Mouse (Mus musculus) retina, postnatal 7 days (tissue): ENCODE data around the gene Elavl3.

ENCODE experiments used
- DNase-seq: peaks from one replicate; pipeline ENCODE4 v3.0.0-alpha.2; 2012; ENCODE audit warnings: low read depth, low spot score

The Elavl3 gene

DNA sequence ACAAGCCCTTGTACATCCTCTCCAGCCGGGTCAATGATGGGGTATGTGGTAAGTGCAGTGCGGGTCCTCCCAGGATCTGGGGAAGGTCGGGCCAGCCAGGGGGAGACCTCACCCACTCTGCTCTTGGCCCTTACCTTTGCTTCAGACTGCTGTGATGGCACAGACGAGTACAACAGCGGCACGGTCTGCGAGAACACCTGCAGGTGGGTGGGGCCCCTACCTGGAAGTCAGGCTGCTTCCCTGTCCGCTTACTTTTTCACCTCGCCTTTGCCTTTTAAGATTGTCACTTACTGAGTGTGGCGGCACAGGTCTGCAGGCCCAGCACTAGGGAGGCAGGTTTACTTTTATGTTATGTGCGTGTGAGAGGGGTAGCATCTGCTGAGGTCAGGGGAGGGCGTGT is 47.3 kb downstream of the Elavl3 start:
- DNase-seq = no peak

DNA sequence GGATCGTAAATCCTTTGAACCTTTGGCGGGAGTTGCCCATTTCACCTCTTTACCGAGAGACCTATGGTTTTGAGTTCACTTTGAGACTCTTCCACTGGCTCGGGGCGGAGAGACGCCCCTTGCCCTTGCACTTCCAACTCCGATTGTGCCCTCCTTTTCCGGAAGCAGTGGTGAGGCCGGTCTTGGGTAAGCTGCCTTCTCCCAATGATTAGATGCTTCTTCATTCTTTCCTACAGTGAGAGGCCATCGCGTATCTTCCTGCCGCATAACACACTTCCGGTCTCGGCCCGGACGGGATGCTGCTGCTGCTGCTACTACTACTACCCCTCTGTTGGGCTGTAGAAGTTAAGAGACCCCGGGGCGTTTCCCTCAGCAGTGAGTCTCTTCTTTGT is 48.7 kb downstream of the Elavl3 start:
- no peak for DNase-seq

DNA sequence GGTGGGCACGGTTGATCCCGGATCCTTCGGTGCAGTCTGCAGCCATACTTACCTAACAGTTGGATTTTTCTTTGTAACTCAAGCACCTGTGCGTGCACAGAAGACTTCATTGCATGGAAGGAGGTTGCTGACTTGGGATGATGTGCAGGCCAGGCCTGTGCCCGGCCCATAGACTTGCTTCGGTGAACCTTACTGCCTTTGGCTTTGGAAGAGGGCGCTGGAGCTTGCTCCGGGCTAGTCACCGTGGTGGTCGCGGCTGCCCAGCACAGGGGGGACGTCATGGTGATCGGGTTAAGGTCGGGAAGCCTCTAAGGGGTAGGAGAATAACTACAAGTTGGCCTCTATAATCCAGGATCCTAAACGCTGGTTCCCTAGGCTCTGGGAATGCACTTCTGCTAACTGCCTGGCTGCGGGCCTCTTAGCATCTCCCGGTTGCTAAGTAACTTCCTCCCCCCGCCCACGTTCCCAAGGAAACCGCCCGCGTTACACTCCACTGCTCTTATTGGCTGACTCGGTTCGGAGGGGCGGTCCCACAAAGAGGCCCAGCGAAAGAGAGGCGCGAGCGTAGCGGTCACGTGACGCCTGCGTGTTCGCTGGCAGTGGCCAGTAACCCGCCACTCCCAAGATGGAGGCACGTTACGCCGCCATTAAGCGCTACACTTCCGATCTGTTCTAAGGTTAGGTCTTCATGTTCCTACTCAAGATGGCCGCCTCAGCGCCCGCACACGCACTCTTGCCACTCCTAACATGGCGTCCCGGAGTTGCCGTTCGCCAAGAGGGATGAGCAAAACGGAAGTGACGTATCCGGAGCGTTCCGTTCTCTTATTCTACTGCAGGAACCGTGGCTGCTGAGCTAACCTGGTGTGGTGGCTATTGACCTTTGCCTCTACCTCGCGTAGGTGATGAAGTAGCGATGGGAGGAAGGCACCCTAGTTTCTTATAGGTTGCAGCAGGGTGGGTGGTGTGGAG is 49.3 kb downstream of the Elavl3 start, which contains the start of the genes Ccdc151 and Prkcsh:
TSS of gene Ccdc151 (minus strand) at position 441 of the 969 bp plus-strand sequence.
TSS of gene Prkcsh (plus strand) at position 613 of the 969 bp plus-strand sequence.
- peak; percentile 99 for DNase-seq

DNA sequence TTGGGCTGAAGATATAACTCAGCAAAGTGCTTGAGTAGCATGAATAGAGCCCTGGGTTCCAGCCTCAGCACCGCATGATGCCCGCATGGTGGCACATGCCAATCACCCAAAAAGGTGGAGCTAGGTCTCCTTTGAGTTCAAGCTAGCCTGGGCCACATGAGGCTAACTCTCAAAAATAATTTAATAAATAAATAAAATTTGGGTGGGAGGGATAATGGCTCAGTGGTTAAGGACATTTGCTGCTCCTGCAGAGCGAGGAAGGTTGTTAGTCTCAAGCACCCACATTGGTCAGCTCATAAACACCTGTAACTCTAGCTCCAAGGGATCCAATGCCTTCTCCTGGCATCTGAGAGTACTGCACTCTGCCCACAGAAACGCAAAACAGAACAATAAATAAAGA is 50.2 kb downstream of the Elavl3 start:
- no peak for DNase-seq

DNA sequence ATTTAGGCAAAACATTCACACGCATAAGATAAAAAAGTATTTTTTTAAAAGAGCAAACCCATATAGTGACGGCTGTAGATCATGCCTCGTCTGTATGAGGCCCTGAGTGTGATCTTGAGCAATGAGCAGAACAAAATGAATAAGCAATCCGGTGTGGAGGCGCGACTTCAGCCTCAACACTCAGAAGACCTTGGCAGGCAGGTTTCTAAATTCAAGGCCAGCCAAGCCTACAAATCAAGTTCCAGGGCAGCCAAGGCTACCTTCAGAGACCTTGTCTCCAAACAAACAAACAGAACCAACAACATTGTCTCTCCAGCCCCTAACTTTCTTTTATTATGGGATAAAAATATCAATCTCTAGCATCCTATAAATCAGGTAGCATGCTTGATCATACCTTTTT is 51.5 kb downstream of the Elavl3 start:
- DNase-seq = no peak

DNA sequence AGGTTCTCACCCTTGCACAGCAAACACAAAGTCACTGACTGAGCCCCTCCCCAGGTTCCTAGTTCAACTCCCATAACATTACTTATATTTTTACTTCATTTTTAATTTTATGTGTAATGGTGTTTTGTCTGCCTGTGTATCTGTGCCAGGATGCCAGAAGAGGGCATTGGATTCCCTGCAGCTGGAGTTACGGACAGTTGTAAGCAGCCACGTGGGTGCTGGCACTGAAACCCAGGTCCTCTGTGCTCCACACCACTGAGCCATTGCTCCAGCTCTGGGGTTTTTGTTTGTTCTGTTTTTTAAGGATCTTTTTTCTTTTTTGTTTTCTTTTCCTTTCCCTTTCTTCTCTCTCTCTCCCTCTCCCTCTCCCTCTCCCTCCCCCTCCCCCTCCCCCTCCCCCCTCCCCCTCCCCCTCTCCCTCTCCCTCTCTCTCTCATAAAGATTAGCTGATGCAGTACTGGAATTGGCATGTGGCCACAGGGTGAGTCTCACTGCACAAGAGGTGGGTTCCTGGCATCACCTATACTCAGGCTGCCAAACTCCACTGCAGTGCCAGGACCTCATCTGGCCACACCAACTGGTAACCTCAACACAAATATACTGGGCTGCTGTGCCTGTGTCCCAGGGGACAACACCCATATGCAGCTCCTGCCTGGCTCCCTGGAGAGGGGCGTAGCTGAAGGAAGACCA is 55.5 kb downstream of the Elavl3 start:
- no peak for DNase-seq

DNA sequence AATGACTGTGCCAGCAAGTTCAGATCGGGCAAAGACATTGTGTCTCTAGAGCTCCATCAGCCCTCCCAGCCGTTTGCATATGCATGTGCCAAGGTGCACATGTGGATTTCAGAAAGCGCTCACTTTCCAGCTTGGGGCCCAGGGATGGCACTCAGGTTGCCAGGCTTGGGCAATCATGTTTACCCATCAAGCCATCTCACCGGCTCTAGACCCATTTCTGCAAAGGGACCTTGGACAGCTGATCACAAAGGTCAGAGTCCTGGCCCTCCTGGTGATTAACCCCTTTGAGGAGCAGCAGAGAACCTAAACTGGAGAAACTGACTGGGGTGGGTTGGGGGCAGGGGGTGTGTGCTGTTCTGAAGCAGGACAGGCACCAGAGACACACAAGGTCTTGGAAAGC is 59.6 kb downstream of the Elavl3 start:
- no peak for DNase-seq

DNA sequence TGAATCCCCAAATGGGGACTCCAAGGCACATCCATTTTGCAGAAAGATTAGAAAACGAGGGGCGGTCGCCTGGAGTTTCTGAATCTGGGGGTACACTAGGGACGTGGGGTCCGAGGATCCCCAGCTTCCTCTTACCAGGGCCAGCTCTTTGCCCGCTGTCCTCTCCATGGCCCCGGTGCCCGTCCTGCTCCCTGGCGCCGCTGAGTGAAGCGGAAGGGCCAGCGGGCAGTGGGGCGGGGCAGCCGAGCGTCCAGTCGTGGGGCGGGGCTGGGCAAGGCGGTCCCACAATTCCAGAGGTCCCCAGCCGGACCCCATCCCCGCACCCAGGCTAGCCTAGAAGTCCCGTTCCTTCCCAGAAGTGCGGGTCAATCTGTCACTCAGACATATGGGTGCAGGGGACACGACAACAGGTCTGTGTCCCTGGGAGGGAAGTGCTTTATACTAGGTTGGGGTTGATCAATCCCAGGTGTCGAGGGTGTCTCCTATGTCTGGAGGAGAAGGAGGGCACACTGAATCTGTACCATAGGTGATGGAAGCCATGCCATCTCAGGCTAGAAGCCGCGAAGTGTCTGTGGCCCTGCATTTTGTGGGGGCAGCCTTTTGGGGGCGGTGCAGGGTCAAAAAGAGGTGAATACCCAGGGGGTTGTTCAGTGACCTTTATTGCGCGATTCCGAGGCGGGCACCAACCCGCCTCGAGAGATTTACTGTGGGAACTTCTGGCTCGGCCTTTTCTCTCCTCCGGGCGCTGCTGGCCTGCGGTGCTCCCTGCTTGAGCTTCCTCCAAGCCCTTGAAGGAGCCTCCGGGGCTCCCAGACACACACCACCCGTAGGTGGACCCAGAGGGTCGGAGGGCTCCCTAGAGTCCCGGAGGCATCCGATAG is 62.4 kb downstream of the Elavl3 start, which contains the start of gene Rgl3:
TSS of gene Rgl3 (minus strand) at position 217 of the 881 bp plus-strand sequence.
- DNase-seq = no peak

DNA sequence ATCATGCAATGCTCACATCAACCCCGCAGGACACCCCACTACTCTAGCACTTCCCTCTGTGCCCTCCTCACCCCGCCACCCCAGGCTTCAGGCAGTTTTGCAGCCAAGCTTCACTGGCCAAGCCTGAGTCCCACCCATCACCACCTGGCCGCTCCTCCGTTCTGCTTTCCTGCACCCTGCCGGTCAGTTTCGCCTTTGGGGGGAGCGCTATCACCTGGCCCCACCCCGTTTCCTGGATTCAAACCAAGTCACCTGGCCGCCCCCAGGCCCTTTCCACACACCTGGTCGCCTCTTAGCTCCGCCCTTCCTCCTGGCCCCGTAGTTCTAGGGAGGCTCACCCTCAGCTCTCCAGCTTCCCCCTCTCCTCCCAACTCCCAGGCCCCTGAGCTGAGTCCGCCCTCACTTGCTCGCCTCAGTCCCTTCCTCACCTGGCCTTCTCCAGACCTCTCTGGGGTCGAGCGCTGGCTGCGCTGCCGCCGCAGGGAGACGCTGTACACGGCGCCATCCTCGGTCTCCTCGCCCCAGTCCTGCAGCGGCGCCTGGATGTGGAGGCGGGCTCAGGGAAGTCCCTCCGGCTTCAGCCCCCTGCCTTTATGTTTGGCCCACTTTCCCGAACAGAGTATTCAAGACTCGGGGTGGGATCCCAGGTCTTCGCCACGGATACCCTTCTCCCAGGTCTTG is 63.3 kb downstream of the Elavl3 start:
- DNase-seq = no peak

DNA sequence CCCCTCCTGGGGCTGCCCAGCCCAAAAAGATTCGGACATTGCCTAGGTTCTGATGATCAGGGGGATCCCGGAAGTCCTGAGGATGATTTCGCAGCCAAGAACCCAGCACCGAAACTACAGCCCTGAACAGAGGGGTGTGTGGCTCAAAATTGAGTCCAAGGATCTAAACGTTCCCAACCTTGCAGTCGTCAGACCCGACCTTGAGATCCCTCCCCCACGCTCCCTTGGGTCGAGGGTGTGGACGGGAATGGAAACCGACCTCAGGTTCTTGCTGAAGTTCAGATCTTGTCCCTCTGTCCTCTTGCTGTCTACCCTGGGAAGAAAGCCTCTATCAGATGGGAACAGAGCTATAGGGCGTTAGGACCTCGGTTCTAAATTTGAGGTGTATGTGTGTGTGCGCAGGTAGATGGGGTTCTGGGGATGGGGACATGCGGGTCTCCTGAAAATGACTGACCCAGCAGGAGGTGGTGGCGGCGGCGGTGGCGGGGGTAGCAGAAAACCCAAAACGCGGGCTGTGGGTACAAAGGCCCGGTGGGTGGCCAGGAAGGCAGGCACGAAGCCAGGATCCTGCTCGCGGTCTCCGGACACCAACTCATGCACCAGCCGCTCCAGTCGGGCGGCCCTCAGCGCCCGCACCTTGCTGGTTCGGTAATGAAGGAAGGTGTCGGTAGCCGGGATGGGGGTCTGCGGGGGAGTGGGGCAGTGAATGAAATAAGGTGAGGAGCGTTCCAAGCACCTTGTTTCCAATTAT is 64.1 kb downstream of the Elavl3 start:
- DNase-seq = no peak

DNA sequence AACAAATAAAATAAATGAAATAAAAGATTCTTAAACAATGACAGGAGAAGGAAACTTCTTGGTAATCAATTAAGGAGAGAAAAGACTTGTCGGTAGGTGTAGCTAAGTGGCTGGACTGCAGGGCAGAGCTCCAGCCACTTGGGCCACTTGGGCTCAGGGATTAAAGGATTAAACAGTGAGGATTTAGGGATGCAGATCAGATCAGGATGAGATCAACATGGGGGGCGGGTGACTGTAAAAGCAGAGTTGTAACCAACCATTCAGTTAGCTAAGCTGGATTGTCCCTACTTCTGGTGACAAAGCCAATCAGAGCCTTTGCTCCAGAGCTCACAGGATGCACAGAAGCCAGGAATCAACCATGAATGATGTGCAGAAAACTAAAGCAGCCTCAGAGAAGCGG is 67.9 kb downstream of the Elavl3 start:
- DNase-seq = peak; percentile 82

DNA sequence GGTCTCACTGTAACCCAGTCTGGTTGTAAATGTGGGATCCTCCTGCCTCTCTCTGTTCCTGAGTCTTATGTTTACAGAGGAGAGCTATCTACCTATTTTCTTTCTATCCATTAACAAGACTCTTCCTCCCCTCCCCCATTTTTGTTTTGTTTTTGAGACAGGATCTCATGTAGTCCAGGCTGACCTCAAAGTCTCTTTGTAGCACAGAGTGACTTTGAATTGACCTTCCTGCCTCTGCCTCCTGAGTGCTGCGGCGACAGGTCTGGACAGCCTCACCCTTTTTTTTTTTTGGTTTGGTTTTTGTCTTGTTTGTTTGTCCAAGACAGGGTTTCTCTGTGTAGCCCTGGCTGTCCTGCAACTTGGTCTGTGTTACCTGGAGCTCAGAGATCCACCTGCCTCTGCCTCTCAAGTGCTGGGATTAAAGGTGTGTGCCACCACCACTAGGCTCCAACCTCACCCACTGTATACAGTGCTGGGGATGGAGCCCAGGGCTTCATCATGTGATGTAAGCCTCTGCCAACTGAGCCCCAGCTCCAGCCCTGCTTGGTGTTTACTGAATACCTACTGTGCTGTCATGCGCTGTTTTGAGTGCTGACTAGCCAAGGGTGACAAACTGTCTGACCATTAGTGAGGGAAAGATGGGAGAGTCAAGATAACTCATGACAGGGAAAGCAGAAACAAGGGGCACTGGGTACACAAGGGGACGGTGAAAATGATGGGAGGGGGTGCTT is 73.3 kb downstream of the Elavl3 start:
- no peak for DNase-seq

DNA sequence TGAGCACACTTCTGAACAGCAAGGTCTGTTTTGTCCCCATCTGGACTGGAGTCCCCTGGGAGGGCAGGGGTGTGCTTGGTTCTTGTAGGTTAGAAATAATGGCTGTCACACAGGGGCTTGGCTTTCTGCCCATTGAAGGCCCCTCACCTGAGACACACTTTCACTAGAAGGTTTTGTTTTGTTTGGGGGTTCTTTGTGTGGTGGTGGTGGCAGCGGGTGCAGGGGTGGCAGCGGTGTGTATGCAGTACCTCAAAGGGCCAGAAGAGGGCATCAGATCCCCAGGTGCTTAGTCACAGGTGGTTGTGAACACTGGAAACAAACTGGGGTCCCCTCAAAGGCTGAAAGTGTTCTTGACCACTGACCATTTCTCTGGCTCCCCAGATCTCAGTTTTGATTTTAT is 73.9 kb downstream of the Elavl3 start:
- no peak for DNase-seq

DNA sequence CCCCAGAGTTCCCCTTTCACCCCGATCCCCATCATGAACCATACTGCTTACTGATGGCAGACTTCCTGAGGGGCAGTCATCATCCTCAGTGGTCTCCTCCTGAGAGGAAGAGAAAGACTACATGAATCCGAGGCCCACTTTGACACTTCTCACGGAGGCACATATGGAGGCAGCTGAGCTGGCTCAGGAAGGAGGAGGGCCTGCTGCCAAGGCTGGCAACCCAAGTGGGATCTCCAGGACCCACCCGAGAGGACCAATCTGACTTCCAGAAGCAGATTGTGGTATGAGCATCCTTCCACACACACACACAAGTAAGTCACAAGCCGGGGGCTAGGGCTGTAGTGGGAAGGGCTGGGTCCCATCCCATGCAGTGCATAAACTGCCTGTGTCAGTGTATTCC is 74.5 kb downstream of the Elavl3 start:
- DNase-seq = no peak

DNA sequence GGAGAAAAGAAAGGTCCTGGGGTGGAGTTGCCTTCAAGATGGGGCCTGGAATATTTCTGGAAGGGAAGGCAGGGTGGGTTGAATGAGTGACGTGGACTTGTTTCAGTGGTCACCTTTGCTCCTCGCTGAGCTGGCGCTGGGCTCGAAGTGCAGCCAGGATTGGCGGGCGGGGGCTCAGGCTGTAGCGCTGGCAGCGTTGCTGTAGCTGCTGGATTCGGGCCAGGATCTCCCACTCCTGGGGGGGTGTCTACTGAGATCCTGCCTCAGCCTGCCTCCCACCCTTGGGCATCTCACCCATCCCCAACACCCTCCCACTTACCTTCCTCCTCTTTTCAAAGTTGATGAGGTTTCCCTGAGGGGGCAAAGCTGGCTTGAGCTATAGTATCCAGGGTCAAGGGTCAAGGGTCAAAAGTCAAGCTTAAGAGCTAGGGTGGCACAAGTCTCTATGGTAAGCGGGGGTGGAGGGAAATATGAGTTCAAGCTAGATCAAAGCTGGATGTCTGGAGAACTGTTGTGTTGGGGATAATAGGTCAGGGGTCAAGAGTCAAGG is 75.1 kb downstream of the Elavl3 start:
- no peak for DNase-seq

DNA sequence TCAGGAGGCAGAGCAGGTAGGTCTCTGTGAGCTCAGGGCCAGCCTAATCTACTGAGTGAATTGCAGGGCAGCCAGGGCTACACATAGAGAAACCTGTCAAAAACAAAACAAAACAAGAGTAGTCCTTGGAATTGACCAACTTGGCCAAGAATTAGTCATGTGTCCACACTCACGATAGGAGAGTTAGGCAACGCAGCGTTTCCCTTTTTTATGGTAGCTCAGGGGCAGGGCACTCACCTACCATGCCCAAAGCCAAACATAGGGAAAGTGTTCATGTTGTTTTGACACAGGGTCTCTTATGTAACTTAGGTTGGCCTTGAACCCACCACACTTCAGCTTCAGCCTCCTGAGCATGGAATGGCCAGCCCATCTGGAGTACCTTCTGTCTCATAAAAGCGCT is 82.5 kb downstream of the Elavl3 start:
- DNase-seq = no peak

DNA sequence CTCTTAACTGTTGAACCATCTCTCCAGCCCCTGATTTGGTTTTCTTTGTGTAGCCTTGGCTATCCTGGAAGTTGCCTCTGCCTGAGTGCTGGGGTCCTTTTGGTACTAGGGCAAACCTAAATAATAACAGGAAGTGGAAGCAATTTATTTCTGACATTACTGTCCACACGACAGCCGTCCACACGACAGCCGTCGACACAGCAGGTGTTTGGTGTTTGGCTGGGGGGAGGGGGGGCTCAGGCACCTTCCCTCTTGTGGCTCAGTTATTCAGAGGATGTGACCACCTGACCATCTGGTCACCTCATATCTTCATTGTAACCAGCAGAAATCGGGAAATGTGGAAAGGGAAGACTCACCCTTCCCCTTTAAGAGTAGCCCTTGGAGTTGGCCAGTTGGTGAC is 82.9 kb downstream of the Elavl3 start:
- DNase-seq = no peak
